Mouse (Mus musculus): ENCODE results near the gene Imp3. TPM values are rescaled to one million over a fixed set of nuclear protein-coding genes. Genes with fewer than 3 reads are reported as not detected.

Gene Imp3
- 24.7 TPM for polyA plus RNA-seq (2017; shearing (Covaris generic))

GRCm38 (mm10) chr9:56937223-56938160 lies at the start of gene Imp3:
TSS of gene Imp3 (plus strand) at chr9:56937475.

GRCm38 (mm10) chr9:56928041-56928811 lies 9.0 kb upstream of the Imp3 start, which contains the start of gene Snx33:
TSS of gene Snx33 (minus strand) at chr9:56928371.

GRCm38 (mm10) chr9:56950414-56951400 lies 13.4 kb downstream of the Imp3 start, which contains the start of gene Snupn:
TSS of gene Snupn (plus strand) at chr9:56950878.

Other genes starting within 250 kb of the Imp3 start
- not detected for gene Lingo1, start 141.0 kb upstream of the Imp3 start, polyA plus RNA-seq (2017; shearing (Covaris generic))
- not detected for gene Odf3l1, start 72.8 kb upstream of the Imp3 start, polyA plus RNA-seq (2017; shearing (Covaris generic))
- gene Cspg4, start 72.4 kb upstream of the Imp3 start, polyA plus RNA-seq (2017; shearing (Covaris generic)), result not detected
- 16.6 TPM for gene Snx33, start 9.1 kb upstream of the Imp3 start, polyA plus RNA-seq (2017; shearing (Covaris generic))
- 23.6 TPM for gene Snupn, start 13.4 kb downstream of the Imp3 start, polyA plus RNA-seq (2017; shearing (Covaris generic))
- gene Ptpn9, start 57.4 kb downstream of the Imp3 start, polyA plus RNA-seq (2017; shearing (Covaris generic)), result 3.5 TPM
- gene Sin3a, start 134.6 kb downstream of the Imp3 start, polyA plus RNA-seq (2017; shearing (Covaris generic)), result 52.5 TPM
- 81.2 TPM for gene Man2c1, start 193.2 kb downstream of the Imp3 start, polyA plus RNA-seq (2017; shearing (Covaris generic))
- 41.2 TPM for gene Neil1, start 210.8 kb downstream of the Imp3 start, polyA plus RNA-seq (2017; shearing (Covaris generic))
- gene Commd4, start 220.9 kb downstream of the Imp3 start, polyA plus RNA-seq (2017; shearing (Covaris generic)), result 318 TPM